Mouse (Mus musculus) kidney, embryonic 14.5 days (tissue): Measurements from ENCODE around the gene Gprc5d. TPM values are rescaled to one million over a fixed set of nuclear protein-coding genes. Genes with fewer than 3 reads are reported as not detected.
A peak's percentile ranks its signal among the peaks of the same experiment; 100 is the strongest.

Source experiments
- ATAC-seq: fragments of 200-750 bp; cut with Nextera tagmentation; 2 replicates; pipeline ENCODE4 v1.8.0; 2017; ENCODE audit warnings: moderate number of reproducible peaks, mild to moderate bottlenecking, moderate TSS enrichment, moderate library complexity; ENCODE audit not compliant: low FRiP score, low TSS enrichment
- H3K27ac ChIP-seq: fragments of 300-500 bp; sonication (generic); 2 replicates; pipeline ENCODE4 v1.5.1; 2014; ENCODE audit warnings: low read depth, mild to moderate bottlenecking, low read length, moderate library complexity, mixed read lengths
- H3K27me3 ChIP-seq: fragments of 300-500 bp; sonication (generic); 2 replicates; pipeline ENCODE4 v1.6.1; 2014; ENCODE audit warnings: mild to moderate bottlenecking, low read length; ENCODE audit not compliant: control insufficient read depth, insufficient read depth
- H3K36me3 ChIP-seq: fragments of 300-500 bp; sonication (generic); 2 replicates; pipeline ENCODE4 v1.6.1; 2014; ENCODE audit warnings: low read length, mixed read lengths; ENCODE audit not compliant: control insufficient read depth, insufficient read depth
- H3K4me1 ChIP-seq: fragments of 300-500 bp; sonication (generic); 2 replicates; pipeline ENCODE4 v1.6.1; 2014; ENCODE audit warnings: low read length, mixed read lengths; ENCODE audit not compliant: control insufficient read depth, insufficient read depth
- H3K4me2 ChIP-seq: fragments of 300-500 bp; sonication (generic); replicated peaks from 2 replicates; pipeline ENCODE4 v1.6.1; 2014; ENCODE audit warnings: low read depth, mild to moderate bottlenecking, low read length
- H3K4me3 ChIP-seq: fragments of 300-500 bp; sonication (generic); 2 replicates; pipeline ENCODE4 v1.5.1; 2014; ENCODE audit warnings: mild to moderate bottlenecking, low read length
- H3K9ac ChIP-seq: fragments of 300-500 bp; sonication (generic); 2 replicates; pipeline ENCODE4 v1.6.1; 2014; ENCODE audit warnings: low read depth, mild to moderate bottlenecking, low read length, moderate library complexity
- H3K9me3 ChIP-seq: fragments of 300-500 bp; sonication (generic); 2 replicates; pipeline ENCODE4 v1.6.1; 2016; ENCODE audit warnings: low read length; ENCODE audit not compliant: control insufficient read depth
- WGBS: fragments of 180-500 bp; shearing (Covaris S2); extraction: QIAGEN DNeasy Blood & Tissue Kit; methylation state at CpG from one replicate; pipeline ENCODE4 v1.1.7; 2014; 5-methylcytosine and 5-hydroxymethylcytosine counted together
- polyA plus RNA-seq: library from polyadenylated mRNA; unstranded; fragments of >200 nt; fragmentation: Nextera tagmentation; extraction: Ambion mirVana; gene quantifications from 2 replicates; pipeline ENCODE4 v1.2.1, GENCODE M21; 2014

Gene Gprc5d
- polyA plus RNA-seq, result not detected in 2 replicates

- Histone ChIP-seq H3K9ac (no peak within 1 kb of the TSS), H3K27me3 (no peaks in the 10 kb centered on the region), H3K4me3 (no peak within 1 kb of the TSS), H3K27ac (no peak within 1 kb of the TSS), H3K4me2 (no peak within 1 kb of the TSS), H3K9me3 (no peaks in the 10 kb centered on the region), H3K36me3 (no peaks in the 10 kb centered on the region), H3K4me1 (no peaks in the 10 kb centered on the region)
- ATAC-seq, result no peak
- 76% methylated on average over 5 of the region's 5 CpGs for WGBS
These were observed at the start of gene Gprc5d for GRCm38 (mm10) chr6:135118183-135118582. Gene Gprc5d (minus strand): TSS chr6:135118283.

GRCm38 (mm10) chr6:135166712-135167111, 48.6 kb upstream of the Gprc5d start:
- H3K4me3 ChIP-seq, result no peak overlapping the region
- WGBS, result 48% methylated on average over 5 of the region's 5 CpGs
- H3K4me2 ChIP-seq, result peak overlapping the region; percentile 67

GRCm38 (mm10) chr6:135166262-135166661, 48.2 kb upstream of the Gprc5d start:
- Histone ChIP-seq H3K4me1 (no peaks in the 10 kb centered on the region; the same call in 1 of the 2 replicates), H3K9me3 (no peaks in the 10 kb centered on the region), H3K36me3 (no peaks in the 10 kb centered on the region), H3K27ac (no peak overlapping the region), H3K4me2 (no peak overlapping the region), H3K4me3 (no peak overlapping the region), H3K27me3 (no peaks in the 10 kb centered on the region), H3K9ac (no peak overlapping the region)
- ATAC-seq, result no peak
- 77% methylated on average over 3 of the region's 3 CpGs for WGBS

More at GRCm38 (mm10) chr6:135166712-135167111, 48.6 kb upstream of the Gprc5d start:
- no peak for ATAC-seq
- H3K27me3 ChIP-seq, result no peaks in the 10 kb centered on the region
- no peak overlapping the region for H3K9ac ChIP-seq
- no peak overlapping the region for H3K27ac ChIP-seq
- no peaks in the 10 kb centered on the region for H3K36me3 ChIP-seq
- H3K9me3 ChIP-seq, result no peaks in the 10 kb centered on the region
- H3K4me1 ChIP-seq, result no peaks in the 10 kb centered on the region; the same call in 1 of the 2 replicates

GRCm38 (mm10) chr6:135165706-135166105, 47.6 kb upstream of the Gprc5d start:
- H3K27me3 ChIP-seq, result no peaks in the 10 kb centered on the region
- ATAC-seq, result no peak

GRCm38 (mm10) chr6:135165191-135165590, 47.1 kb upstream of the Gprc5d start:
- Histone ChIP-seq H3K36me3 (no peaks in the 10 kb centered on the region), H3K4me1 (no peaks in the 10 kb centered on the region; the same call in 1 of the 2 replicates), H3K27me3 (no peaks in the 10 kb centered on the region), H3K27ac (no peak overlapping the region), H3K4me3 (no peak overlapping the region), H3K9me3 (no peaks in the 10 kb centered on the region), H3K9ac (no peak overlapping the region), H3K4me2 (no peak overlapping the region)
- WGBS, result 40% methylated on average over 3 of the region's 3 CpGs
- no peak for ATAC-seq

More at GRCm38 (mm10) chr6:135165706-135166105, 47.6 kb upstream of the Gprc5d start:
- H3K9ac ChIP-seq, result no peak overlapping the region
- no peaks in the 10 kb centered on the region for H3K9me3 ChIP-seq
- H3K36me3 ChIP-seq, result no peaks in the 10 kb centered on the region
- H3K4me1 ChIP-seq, result no peaks in the 10 kb centered on the region; the same call in 1 of the 2 replicates
- no peak overlapping the region for H3K4me2 ChIP-seq
- WGBS, result 76% methylated on average over 2 of the region's 2 CpGs
- no peak overlapping the region for H3K4me3 ChIP-seq
- no peak overlapping the region for H3K27ac ChIP-seq

GRCm38 (mm10) chr6:135162861-135163260, 44.8 kb upstream of the Gprc5d start:
- no peak for ATAC-seq
- Histone ChIP-seq H3K9me3 (no peaks in the 10 kb centered on the region), H3K36me3 (no peaks in the 10 kb centered on the region), H3K9ac (no peak overlapping the region), H3K27me3 (no peaks in the 10 kb centered on the region), H3K4me3 (no peak overlapping the region), H3K4me2 (no peak overlapping the region), H3K27ac (no peak overlapping the region), H3K4me1 (no peaks in the 10 kb centered on the region; the same call in 1 of the 2 replicates)
- WGBS, result 89% methylated on average over 4 of the region's 4 CpGs

GRCm38 (mm10) chr6:135162311-135162710, 44.2 kb upstream of the Gprc5d start:
- Histone ChIP-seq H3K9ac (no peak overlapping the region), H3K4me2 (no peak overlapping the region), H3K27ac (no peak overlapping the region), H3K4me1 (no peaks in the 10 kb centered on the region; the same call in 1 of the 2 replicates), H3K27me3 (no peaks in the 10 kb centered on the region), H3K9me3 (no peaks in the 10 kb centered on the region), H3K36me3 (no peaks in the 10 kb centered on the region), H3K4me3 (no peak overlapping the region)
- ATAC-seq, result no peak
- WGBS, result 86% methylated on average over 3 of the region's 3 CpGs

- H3K36me3 ChIP-seq, result no peaks in the 10 kb centered on the region
- no peak overlapping the region for H3K27ac ChIP-seq
- no peak overlapping the region for H3K4me3 ChIP-seq
- H3K4me2 ChIP-seq, result no peak overlapping the region
- ATAC-seq, result no peak
- H3K4me1 ChIP-seq, result no peaks in the 10 kb centered on the region
- H3K27me3 ChIP-seq, result no peaks in the 10 kb centered on the region
- no peaks in the 10 kb centered on the region for H3K9me3 ChIP-seq
- no peak overlapping the region for H3K9ac ChIP-seq
- WGBS, result 74% methylated on average over 4 of the region's 4 CpGs
These were observed 43.3 kb upstream of the Gprc5d start for GRCm38 (mm10) chr6:135161356-135161755.

- Histone ChIP-seq H3K27ac (no peak overlapping the region), H3K27me3 (no peaks in the 10 kb centered on the region), H3K9ac (no peak overlapping the region), H3K4me2 (no peak overlapping the region), H3K9me3 (no peaks in the 10 kb centered on the region), H3K4me1 (no peaks in the 10 kb centered on the region), H3K4me3 (no peak overlapping the region), H3K36me3 (no peaks in the 10 kb centered on the region)
- ATAC-seq, result no peak
- WGBS, result 75% methylated on average over 4 of the region's 4 CpGs
These were observed 40.4 kb upstream of the Gprc5d start for GRCm38 (mm10) chr6:135158509-135158908.
